Mouse (Mus musculus) brain, embryonic 14.5 days (tissue): ENCODE measurements around the gene Bcl2l1.

Source experiments
- CTCF ChIP-seq: fragments of 200-500 bp; IDR thresholded peaks from 2 replicates; pipeline ENCODE4 v1.5.1; 2012; ENCODE audit warnings: inconsistent platforms, mild to moderate bottlenecking, moderate library complexity, borderline replicate concordance; ENCODE audit not compliant: insufficient read depth, insufficient read length; ENCODE audit errors: extremely low read depth
- POLR2A ChIP-seq: fragments of 200-500 bp; IDR thresholded peaks from 2 replicates; pipeline ENCODE4 v1.6.1; 2012; ENCODE audit warnings: mild to moderate bottlenecking, inconsistent platforms, borderline replicate concordance; ENCODE audit not compliant: poor library complexity, insufficient read depth, insufficient read length, severe bottlenecking; ENCODE audit errors: extremely low read depth

GRCm38 (mm10) chr2:152815879-152816656 is 15.5 kb downstream of the Bcl2l1 start:
- TF ChIP-seq POLR2A (no peak), CTCF (no peak)
